Mouse (Mus musculus) ES-Bruce4 (cell line): ENCODE results near the gene Yes1.

Experiments used
- CTCF ChIP-seq: IDR thresholded peaks from one replicate; pipeline ENCODE4 v1.8.1; 2011; ENCODE audit warnings: low read depth, low read length
- POLR2A ChIP-seq: IDR thresholded peaks from one replicate; pipeline ENCODE4 v1.8.1; 2011; ENCODE audit warnings: low read length; ENCODE audit not compliant: insufficient read depth

- TF ChIP-seq CTCF (no peak), POLR2A (no peak)
These were observed 71.5 kb downstream of the Yes1 start for GRCm38 (mm10) chr5:32682475-32682874.
